Mouse (Mus musculus): ENCODE data around the gene Hist1h1e. TPM values are rescaled to one million over a fixed set of nuclear protein-coding genes. Genes with fewer than 3 reads are reported as not detected.
"Not testable (repeated sequence)": the region's sequence is repeated elsewhere in the genome, so short reads cannot be mapped to it uniquely, and the experiment has no call there.

Gene Hist1h1e
- polyA plus RNA-seq, 2 experiments, result 7.7 to 16.4 TPM

DNA sequence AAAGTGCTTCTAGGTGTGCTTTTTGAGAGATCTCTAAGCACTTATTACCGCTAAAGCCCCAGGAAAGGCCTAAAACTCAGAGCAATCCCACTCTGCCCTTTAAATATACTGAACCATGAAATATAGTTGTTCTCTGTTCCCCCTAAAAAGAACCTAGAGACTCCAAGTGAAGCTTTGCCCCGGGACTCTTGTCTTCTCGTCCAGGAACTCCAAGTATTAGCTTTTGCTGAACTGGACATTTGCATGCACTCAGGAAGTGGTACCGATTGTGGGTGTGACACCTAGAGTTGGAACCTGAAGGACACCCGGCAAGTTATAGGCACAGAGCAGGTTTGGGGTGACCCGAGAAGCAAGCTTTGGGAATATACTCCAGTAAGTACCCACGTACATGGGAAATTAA is 31.2 kb downstream of the Hist1h1e start:
- no peak for TF ChIP-seq POLR2A (IDR thresholded peaks at IDR 0.05; ENCODE audit: borderline replicate concordance, extremely low read depth, insufficient read depth, insufficient read length)
- DNase-seq (ENCODE audit: low spot score) (no peak), ATAC-seq (ENCODE audit: low FRiP score, low read depth) (no peak)
- no peak overlapping the region for H3K9ac ChIP-seq (ENCODE audit: low read depth, low read length, severe bottlenecking)
- no peaks in the 10 kb centered on the region for H3K27me3 ChIP-seq (ENCODE audit: control insufficient read depth, insufficient read depth, low read length)
- H3K36me3 ChIP-seq (ENCODE audit: control insufficient read depth, insufficient read depth, low read length), result no peaks in the 10 kb centered on the region
- H3K9me3 ChIP-seq (ENCODE audit: control insufficient read depth, low read length), result no peaks in the 10 kb centered on the region
- H3K4me3 ChIP-seq (replicated peaks; ENCODE audit: low read length), result no peak overlapping the region
- H3K27ac ChIP-seq (replicated peaks; ENCODE audit: low read depth, low read length), result no peak overlapping the region
- 93% methylated on average over 7 of the region's 7 CpGs for WGBS
- no peak overlapping the region for H3K4me2 ChIP-seq (replicated peaks; ENCODE audit: low read depth, low read length, severe bottlenecking)
- H3K4me1 ChIP-seq (ENCODE audit: control insufficient read depth, insufficient read depth, low read length), result peaks cover 16% of the 10 kb centered on the region

GRCm38 (mm10) chr13:23586940-23587225 is 35.5 kb downstream of the Hist1h1e start:
- peak overlapping the region; percentile 90 for H3K27ac ChIP-seq (replicated peaks; ENCODE audit: low read depth, low read length)
- 0% methylated on average over 1 of the region's 1 CpGs for WGBS
- ATAC-seq (ENCODE audit: low FRiP score, low read depth), result no peak
- H3K4me2 ChIP-seq (replicated peaks; ENCODE audit: low read depth, low read length, severe bottlenecking), result peak overlapping the region; percentile 80
- no peak for DNase-seq (ENCODE audit: low spot score)
- H3K4me1 ChIP-seq (ENCODE audit: control insufficient read depth, insufficient read depth, low read length), result peaks cover 20% of the 10 kb centered on the region
- no peak for TF ChIP-seq POLR2A (IDR thresholded peaks at IDR 0.05; ENCODE audit: borderline replicate concordance, extremely low read depth, insufficient read depth, insufficient read length)
- peak overlapping the region; percentile 50 for H3K9ac ChIP-seq (ENCODE audit: low read depth, low read length, severe bottlenecking)
- peak overlapping the region; percentile 45 for H3K4me3 ChIP-seq (replicated peaks; ENCODE audit: low read length)
- no peaks in the 10 kb centered on the region for H3K27me3 ChIP-seq (ENCODE audit: control insufficient read depth, insufficient read depth, low read length)
- no peaks in the 10 kb centered on the region for H3K36me3 ChIP-seq (ENCODE audit: control insufficient read depth, insufficient read depth, low read length)
- H3K9me3 ChIP-seq (ENCODE audit: control insufficient read depth, low read length), result no peaks in the 10 kb centered on the region

GRCm38 (mm10) chr13:23586099-23586939 is 36.0 kb downstream of the Hist1h1e start:
- ATAC-seq (ENCODE audit: low FRiP score, low read depth) (no peak), DNase-seq (ENCODE audit: low spot score) (no peak)
- peak overlapping the region; percentile 45 for H3K4me3 ChIP-seq (replicated peaks; ENCODE audit: low read length)
- peak overlapping the region; percentile 94 for H3K27ac ChIP-seq (replicated peaks; ENCODE audit: low read depth, low read length)
- no peak for TF ChIP-seq POLR2A (IDR thresholded peaks at IDR 0.05; ENCODE audit: borderline replicate concordance, extremely low read depth, insufficient read depth, insufficient read length)
- H3K4me1 ChIP-seq (ENCODE audit: control insufficient read depth, insufficient read depth, low read length), result peaks cover 21% of the 10 kb centered on the region
- H3K9me3 ChIP-seq (ENCODE audit: control insufficient read depth, low read length), result no peaks in the 10 kb centered on the region
- 1% methylated on average over 20 of the region's 22 CpGs for WGBS
- H3K27me3 ChIP-seq (ENCODE audit: control insufficient read depth, insufficient read depth, low read length), result no peaks in the 10 kb centered on the region
- H3K36me3 ChIP-seq (ENCODE audit: control insufficient read depth, insufficient read depth, low read length), result no peaks in the 10 kb centered on the region
- H3K9ac ChIP-seq (ENCODE audit: low read depth, low read length, severe bottlenecking), result peak overlapping the region; percentile 50
- peak overlapping the region; percentile 80 for H3K4me2 ChIP-seq (replicated peaks; ENCODE audit: low read depth, low read length, severe bottlenecking)

- Histone ChIP-seq H3K4me1 (ENCODE audit: control insufficient read depth, insufficient read depth, low read length) (peaks cover 25% of the 10 kb centered on the region), H3K27ac (replicated peaks; ENCODE audit: low read depth, low read length) (peak overlapping the region; percentile 94), H3K4me2 (replicated peaks; ENCODE audit: low read depth, low read length, severe bottlenecking) (peak overlapping the region; percentile 80), H3K9ac (ENCODE audit: low read depth, low read length, severe bottlenecking) (peak overlapping the region; percentile 67), H3K4me3 (replicated peaks; ENCODE audit: low read length) (peak overlapping the region; percentile 45)
- WGBS, result under 1% methylated on average over 22 of the region's 36 CpGs
- not testable (repeated sequence) for H3K27me3 ChIP-seq (ENCODE audit: control insufficient read depth, insufficient read depth, low read length); H3K36me3 ChIP-seq (ENCODE audit: control insufficient read depth, insufficient read depth, low read length); H3K9me3 ChIP-seq (ENCODE audit: control insufficient read depth, low read length)
- ATAC-seq (ENCODE audit: low FRiP score, low read depth) (peak; percentile 85), DNase-seq (ENCODE audit: low spot score) (peak; percentile 95)
- TF ChIP-seq POLR2A (IDR thresholded peaks at IDR 0.05; ENCODE audit: borderline replicate concordance, extremely low read depth, insufficient read depth, insufficient read length), result peak; percentile 96; the same call in 1 of the 2 replicates
Observed at GRCm38 (mm10) chr13:23585442-23586098, 36.8 kb downstream of the Hist1h1e start.

DNA sequence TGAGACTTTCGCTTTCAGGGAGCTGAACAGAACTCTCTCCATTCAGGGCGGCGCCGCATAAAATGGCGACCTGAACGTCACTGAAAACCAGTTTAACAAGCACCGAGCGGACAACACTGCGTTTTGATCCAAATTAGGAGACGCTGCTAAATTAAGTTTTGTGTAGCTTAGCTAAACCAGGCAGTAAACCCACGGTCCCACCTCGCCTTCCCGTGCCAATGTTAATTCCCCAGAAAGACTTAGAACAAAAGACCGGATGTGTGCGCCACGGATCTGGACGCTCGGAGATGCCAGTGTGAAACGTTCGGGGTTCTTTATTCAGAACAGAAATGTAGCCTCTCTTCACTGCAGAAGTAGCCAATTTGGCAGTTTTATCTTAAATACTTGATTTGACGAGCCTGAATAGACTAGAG is 37.3 kb downstream of the Hist1h1e start:
- DNase-seq (ENCODE audit: low spot score) (peak; percentile 78), ATAC-seq (ENCODE audit: low FRiP score, low read depth) (no peak)
- Histone ChIP-seq H3K9ac (ENCODE audit: low read depth, low read length, severe bottlenecking) (peak overlapping the region; percentile 67), H3K27me3 (ENCODE audit: control insufficient read depth, insufficient read depth, low read length) (no peaks in the 10 kb centered on the region), H3K36me3 (ENCODE audit: control insufficient read depth, insufficient read depth, low read length) (no peaks in the 10 kb centered on the region), H3K9me3 (ENCODE audit: control insufficient read depth, low read length) (no peaks in the 10 kb centered on the region), H3K27ac (replicated peaks; ENCODE audit: low read depth, low read length) (peak overlapping the region; percentile 94), H3K4me1 (ENCODE audit: control insufficient read depth, insufficient read depth, low read length) (peaks cover 25% of the 10 kb centered on the region), H3K4me3 (replicated peaks; ENCODE audit: low read length) (peak overlapping the region; percentile 45), H3K4me2 (replicated peaks; ENCODE audit: low read depth, low read length, severe bottlenecking) (peak overlapping the region; percentile 80)
- TF ChIP-seq POLR2A (IDR thresholded peaks at IDR 0.05; ENCODE audit: borderline replicate concordance, extremely low read depth, insufficient read depth, insufficient read length), result peak; percentile 88; the same call in 1 of the 2 replicates
- under 1% methylated on average over 21 of the region's 21 CpGs for WGBS
